Mouse (Mus musculus) left cerebral cortex, postnatal 25 days (tissue): Measurements from ENCODE around the gene Hoxb2. TPM values are rescaled to one million over a fixed set of nuclear protein-coding genes. Genes with fewer than 3 reads are reported as not detected.

ENCODE experiments used
- DNase-seq, 2 experiments: peaks; one replicate each; pipeline ENCODE4 v3.0.0; 2022; ENCODE audit warnings: low spot score in 2 of 2, mixed read lengths in 1 of 2
- intact Hi-C: fragments of 180-260 bp; cut with DNase I; formaldehyde crosslinking; loops from one replicate; pipeline ENCODE4 v1.15.1; 2025
- total RNA-seq, 2 experiments: library from RNA; stranded (reverse); gene quantifications; 2 replicates each; pipeline ENCODE4 v1.2.3; 2021

Gene Hoxb2
- not detected for total RNA-seq

GRCm38 (mm10) chr11:96350341-96350624 is at the start of gene Hoxb2:
Gene Hoxb2 (plus strand): TSS chr11:96350525.
- no peak for DNase-seq
- intact Hi-C loops = loop anchor here (5.0 kb wide), 3 partner anchors 83 to 343 kb away; partner anchors contain the start of gene Igf2bp1

GRCm38 (mm10) chr11:96301064-96301431 is 49.3 kb upstream of the Hoxb2 start:
- intact Hi-C loops = no loop called here
- no peak for DNase-seq

- intact Hi-C loops = no loop called here
- DNase-seq = peak in 1 of 2 experiments; percentile 43
These were observed 48.5 kb upstream of the Hoxb2 start for GRCm38 (mm10) chr11:96301837-96302236.

GRCm38 (mm10) chr11:96302381-96303150 is 47.8 kb upstream of the Hoxb2 start:
- intact Hi-C loops = no loop called here
- no peak for DNase-seq

GRCm38 (mm10) chr11:96303151-96304099 is 46.9 kb upstream of the Hoxb2 start, which contains the start of gene Hoxb5:
Gene Hoxb5 (plus strand): TSS chr11:96303336.
- no peak for DNase-seq
- intact Hi-C loops = no loop called here

- intact Hi-C loops = no loop called here
These were observed 45.7 kb upstream of the Hoxb2 start for GRCm38 (mm10) chr11:96304381-96305195.

GRCm38 (mm10) chr11:96305505-96306182 is 44.7 kb upstream of the Hoxb2 start:
- intact Hi-C loops = no loop called here
- no peak for DNase-seq

More at GRCm38 (mm10) chr11:96304381-96305195, 45.7 kb upstream of the Hoxb2 start:
- DNase-seq = no peak

DNA sequence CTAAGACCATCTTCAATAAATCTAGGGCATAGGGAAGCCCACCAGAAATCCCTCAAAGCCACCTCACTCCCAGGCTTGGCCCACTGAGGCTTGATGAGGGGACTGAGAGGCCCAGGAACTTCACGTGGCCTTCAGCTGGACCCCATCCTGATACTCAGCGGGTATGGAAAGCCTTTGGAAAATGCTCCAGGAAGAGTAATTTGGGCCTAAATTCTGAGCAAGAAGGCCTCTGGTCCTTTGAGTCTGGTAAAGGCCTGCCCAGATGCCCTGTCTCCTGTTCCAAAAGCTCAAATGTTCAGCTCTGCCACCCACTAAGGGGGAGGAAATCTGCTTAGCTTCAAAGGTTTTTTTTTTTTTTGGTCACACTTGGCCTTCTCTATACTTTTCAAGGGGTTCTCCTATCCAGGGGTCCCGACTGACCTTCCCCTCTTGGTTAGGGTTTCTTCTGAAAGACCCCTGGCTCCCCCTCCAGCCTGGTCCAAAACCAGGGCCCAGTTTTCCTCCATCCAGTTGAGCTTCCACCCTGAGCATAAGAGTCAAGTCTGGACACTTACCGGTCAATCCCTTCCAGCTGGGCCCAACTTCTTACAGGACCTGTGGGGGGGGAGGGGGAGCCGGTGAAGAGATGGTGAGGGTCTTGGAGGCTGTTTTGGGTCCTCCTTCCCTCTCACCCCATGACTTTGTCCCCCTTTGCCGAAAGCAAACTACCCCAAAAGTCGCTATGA is 44.0 kb upstream of the Hoxb2 start:
- intact Hi-C loops = no loop called here
- DNase-seq = no peak

- intact Hi-C loops = no loop called here
- DNase-seq = no peak
These were observed 43.4 kb upstream of the Hoxb2 start for GRCm38 (mm10) chr11:96306908-96307269.

- DNase-seq = no peak
- intact Hi-C loops = no loop called here
These were observed 41.6 kb upstream of the Hoxb2 start for GRCm38 (mm10) chr11:96308763-96309162.

- intact Hi-C loops = no loop called here
- DNase-seq = no peak
These were observed 41.0 kb upstream of the Hoxb2 start for GRCm38 (mm10) chr11:96309288-96309687.

DNA sequence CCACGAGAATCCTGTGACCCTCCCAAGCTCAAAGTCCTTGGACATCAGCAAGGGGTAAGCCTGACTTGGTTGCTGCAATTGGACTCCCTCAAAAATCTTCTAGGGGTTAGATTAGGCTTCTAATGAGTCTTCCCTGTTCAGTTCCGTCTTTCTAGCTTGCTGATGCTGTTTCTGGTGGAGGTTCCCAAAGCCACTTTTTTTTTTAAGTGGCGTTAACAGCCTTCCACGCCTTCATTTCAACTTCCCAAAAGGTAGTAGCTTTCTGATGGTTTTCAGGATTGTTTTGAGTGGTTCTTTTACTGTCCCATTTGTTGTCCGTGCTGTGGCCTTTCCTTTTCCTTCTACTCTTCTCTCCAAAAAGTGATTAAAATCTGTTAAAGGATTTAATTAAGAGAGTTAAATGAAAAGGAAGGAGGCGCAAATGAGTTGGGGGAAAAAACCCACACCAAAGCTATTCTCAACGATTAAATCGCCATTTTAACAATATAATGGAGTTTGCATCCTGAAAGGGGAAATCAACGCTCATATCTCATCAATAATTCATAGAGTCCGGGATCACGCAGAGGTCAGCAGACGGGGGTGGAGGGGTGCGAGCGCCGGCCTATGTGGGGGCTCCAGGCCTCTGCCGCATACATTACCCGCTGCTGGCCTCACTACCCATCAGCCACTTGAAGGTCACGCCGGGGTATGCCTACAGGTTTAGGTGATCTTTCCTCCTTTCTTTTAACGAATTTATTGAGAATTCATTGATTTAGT is 40.0 kb upstream of the Hoxb2 start:
- intact Hi-C loops = loop anchor here (5.0 kb wide), 2 partner anchors 227 to 242 kb away; no protein-coding TSS in a partner anchor
- no peak for DNase-seq

GRCm38 (mm10) chr11:96311097-96311496 is 39.2 kb upstream of the Hoxb2 start:
- DNase-seq = no peak
- intact Hi-C loops = loop anchor here (5.0 kb wide), 2 partner anchors 226 to 241 kb away; no protein-coding TSS in a partner anchor

- no peak for DNase-seq
- intact Hi-C loops = loop anchor here (5.0 kb wide), 2 partner anchors 226 to 241 kb away; no protein-coding TSS in a partner anchor
These were observed 38.6 kb upstream of the Hoxb2 start for GRCm38 (mm10) chr11:96311520-96312417.

DNA sequence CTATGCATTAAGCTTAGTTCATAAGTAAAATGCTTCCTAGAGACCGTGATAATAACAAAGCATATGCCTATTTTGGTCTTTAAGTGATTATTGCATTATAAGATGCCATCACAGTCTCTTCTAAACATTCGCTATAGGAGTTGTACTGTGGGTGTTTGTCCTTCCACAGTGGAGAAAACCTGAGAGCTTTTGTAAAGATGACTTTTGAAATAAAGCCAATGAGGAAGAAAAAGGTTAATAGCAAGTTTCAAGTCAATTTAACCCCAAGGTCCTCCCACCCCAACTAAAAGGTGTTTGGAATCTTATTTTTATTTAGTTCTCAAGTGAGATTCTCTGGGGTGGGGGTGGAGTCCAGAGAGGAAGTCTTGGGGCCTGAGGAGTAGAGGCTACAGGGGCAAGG is 37.2 kb upstream of the Hoxb2 start:
- DNase-seq = no peak
- intact Hi-C loops = loop anchor here (5.0 kb wide), 2 partner anchors 224 to 239 kb away; no protein-coding TSS in a partner anchor

GRCm38 (mm10) chr11:96313806-96314428 is 36.4 kb upstream of the Hoxb2 start:
- DNase-seq = no peak
- intact Hi-C loops = loop anchor here (5.0 kb wide), 2 partner anchors 223 to 238 kb away; no protein-coding TSS in a partner anchor
